Mouse (Mus musculus) ZHBTc4 (cell line): Measurements from ENCODE around the gene F13a1.

ENCODE experiments used
- DNase-seq: peaks from one replicate; pipeline ENCODE4 v3.0.0-alpha.2; 2011; ENCODE audit warnings: low read depth, low spot score

F13a1 gene

DNA sequence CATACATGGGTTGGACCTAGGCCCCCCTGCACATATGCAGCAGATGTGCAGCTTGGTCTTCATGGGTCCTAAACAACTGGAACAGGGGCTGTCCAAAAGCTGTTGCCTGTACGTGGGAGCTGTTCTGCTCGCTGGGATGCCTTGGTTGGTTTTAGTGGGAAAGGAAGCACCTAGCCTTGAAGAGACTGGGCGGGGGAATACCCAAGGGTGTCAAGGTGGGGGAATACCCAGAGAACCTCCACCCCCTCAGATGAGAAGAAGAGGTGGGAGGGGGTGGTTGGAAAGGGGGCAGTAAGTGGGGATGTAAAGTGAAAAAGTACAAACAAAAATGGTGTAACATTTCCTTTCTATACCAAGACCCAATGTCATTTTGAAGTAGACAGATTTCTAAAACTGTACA, 95.1 kb downstream of the F13a1 start:
- DNase-seq, result no peak

DNA sequence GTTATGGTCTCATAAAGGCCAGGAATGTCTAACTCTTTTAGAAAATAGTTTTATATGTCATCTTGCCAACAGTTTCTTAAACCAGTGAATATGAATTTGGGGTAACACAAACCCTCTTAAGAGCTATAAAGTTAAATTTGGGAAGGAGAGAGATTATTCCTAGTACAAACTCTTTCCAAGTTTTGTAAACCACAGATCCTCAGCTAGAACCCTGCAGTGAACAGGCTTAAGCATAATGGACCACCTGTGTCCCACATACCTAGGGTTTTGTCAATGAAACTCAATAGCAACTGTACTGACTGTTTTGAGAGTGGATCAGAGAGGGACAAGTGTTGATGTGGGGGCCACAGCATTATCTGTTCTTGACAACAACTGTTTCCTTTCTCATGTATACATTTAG, 96.4 kb downstream of the F13a1 start:
- no peak for DNase-seq

DNA sequence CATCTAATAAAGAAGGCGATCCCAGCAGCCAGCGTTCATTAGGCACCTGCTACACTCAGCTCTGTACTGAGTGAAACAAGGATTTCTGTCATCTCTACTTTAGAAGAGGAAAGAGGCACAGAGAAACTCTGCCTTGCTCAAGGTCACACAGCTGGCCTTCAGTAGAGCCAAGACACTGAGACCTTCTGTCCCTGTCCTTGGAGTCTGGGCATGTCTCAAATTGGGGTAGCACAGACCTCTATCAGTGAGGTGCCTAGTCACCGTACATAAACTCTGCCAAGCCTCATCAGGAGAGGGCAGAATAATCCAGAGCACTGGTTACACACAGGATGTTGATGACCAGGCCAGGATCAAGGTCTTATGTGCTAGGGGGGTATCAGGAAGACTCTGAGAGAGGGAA, 108.2 kb downstream of the F13a1 start:
- DNase-seq, result no peak

DNA sequence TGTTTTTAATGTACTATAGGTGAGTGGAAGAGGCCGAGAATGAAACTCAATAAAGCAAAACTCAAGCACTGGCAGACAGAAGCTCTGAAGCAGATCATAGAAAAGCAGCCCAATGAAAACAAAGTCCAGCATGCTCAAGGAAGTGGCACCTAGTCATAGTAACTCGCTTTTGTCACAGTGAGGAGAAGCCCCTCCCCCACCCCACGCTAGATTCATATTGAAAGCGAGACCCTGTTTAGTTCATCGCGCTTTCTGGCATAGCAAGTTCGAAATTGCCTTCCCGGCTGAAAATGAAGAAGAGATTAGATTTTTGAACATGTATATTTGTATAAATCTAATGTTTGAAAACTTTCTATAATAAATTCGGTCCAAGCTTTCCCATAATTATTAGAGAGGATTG, 118.0 kb downstream of the F13a1 start:
- DNase-seq, result no peak

DNA sequence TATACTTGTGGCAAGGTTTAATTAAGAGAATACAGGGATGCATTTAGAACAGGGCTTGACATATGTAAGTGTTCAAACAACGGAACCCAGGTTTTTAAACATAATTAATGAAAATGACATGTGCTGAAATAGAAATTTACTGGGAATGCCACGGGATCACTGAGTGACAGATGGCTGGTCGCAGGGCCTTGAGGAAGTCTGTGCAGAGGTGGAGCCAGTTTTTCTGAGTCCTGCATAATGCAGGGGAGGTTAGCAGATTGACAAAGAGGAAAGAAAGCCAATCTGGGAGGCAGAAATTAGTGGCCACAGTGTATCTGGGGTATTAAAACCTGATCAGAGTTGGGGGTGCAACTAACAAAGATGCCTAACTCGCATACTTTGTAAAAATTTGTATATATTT, 130.3 kb downstream of the F13a1 start:
- no peak for DNase-seq

DNA sequence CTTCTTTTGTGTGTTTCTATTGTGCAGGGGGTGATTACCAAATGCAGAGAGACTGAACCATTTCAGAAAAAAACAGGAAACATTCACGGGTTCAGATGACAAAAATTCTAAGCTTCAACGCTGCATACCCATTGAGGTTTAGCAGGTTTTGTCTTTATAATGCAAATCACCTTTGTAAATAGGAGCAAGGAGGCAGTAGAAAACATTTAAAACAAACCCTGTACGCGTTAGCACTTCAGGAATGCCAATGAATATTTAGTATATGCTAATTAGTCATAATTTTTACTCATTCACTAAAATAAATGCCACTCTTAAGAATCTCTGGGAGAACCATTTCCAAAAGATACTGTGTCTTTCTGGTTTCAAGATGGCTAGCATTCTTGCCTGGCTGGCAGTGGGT, 146.2 kb downstream of the F13a1 start:
- peak; percentile 3 for DNase-seq

DNA sequence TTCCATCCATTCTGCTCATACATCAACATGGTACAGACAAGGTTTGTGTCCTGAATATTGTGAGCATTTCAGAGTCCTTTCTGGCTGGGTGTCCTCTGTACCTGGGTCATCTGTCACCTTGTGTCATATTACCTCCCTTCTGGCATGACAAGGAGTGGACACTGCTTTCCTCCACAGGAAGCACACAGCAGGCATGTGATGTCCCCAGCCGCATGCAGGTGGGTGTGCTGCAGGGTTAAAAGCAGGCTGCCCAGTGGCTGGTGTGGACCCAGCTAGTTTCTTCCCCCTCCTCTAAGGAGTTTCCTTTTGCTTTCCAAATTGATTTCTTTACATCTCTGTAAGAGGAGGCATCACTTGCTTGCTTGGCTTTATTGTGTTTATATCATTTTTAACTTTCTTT, 146.6 kb downstream of the F13a1 start:
- DNase-seq, result no peak

DNA sequence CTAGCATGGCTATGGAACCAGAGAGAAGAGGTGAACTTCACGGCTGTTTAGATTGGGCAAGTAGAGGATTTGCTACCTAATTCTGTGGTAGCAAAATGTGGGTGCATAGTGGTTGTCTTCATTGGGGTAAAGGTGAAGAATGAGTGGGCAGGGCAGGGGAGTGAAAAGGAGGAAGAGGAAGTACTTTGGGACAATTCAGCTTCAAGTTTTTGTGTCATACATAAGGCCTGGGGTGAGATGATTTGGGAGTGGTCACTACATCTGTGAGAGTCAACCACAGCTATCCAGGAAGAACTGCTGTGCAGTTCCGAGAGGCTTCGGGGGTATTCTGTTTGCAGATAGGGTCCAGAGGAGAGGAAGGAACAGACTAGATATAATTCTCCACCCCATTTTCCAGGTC, 148.4 kb downstream of the F13a1 start:
- no peak for DNase-seq

DNA sequence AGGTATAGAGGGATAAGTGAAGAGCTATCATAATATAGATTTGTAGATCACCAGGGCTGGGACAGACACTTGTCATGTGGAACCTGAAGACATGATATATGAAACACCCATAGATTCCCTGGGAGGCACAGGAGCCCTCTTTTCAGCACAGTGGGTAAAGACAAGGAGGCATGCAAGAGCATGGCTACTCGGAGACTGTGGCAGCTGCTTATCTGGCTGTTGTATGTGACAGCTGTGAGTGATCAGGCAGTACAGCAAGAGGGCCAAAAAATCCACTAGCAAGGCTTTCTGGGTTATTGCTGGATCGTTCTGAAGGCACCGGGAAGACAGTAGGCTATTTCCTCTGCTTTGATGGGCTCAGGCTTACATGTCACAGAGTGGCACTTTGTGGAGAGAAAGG, 149.0 kb downstream of the F13a1 start:
- DNase-seq, result no peak

DNA sequence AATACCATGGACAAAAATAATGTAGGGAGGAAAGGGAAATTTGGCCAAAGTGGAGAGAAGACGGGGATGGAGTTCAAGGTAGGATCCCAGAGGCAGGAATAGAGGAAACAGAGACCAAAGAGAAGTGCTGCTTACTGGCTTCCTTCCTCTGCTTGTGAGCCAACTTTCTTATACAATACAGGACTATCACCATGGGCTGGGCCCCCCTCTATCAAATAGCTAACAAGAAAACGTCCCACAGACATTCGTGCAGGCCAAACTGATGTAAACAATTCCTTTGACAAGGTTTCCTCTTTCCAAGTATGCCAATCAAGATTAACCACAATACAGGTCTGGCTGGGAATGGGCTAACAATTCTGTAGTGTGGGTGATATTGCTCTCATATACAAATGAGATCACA, 154.0 kb downstream of the F13a1 start:
- no peak for DNase-seq

DNA sequence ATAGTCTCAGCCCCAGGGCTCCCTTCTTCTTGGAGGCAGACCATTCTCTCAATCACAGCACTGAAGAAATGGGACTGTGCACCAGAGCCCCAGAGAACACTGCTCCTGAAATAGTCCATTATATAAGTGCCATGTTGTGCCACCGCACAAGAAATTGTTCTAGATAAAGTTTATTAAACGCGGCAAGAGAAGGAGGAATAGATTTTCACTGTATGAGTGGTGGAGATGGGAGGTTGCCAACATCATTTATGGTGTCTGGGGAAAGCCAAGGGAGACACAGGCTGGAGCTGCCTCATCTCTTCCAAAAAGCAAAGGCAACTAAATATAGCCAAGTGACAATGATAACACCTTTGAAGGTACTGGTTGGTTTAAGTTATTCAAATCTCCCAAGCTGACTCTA, 156.3 kb downstream of the F13a1 start:
- no peak for DNase-seq

DNA sequence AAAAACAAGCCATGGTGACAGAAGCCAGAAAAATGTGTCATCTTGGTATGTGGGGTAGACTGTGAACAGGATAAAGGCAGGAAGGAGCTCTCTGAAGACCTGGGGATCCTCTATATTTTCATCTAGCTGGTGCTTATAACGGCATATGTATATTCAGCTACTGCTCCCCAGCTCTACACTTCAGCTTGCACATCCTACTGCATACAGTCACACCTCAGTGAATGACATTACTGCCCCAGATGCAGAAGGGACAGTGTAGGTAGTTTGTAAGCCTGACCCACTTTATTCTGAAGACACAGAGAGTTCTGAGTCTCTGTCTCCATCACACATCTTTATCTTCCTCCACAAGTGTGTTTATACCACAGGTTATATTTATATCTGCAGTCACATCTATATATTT, 157.8 kb downstream of the F13a1 start:
- DNase-seq, result no peak

DNA sequence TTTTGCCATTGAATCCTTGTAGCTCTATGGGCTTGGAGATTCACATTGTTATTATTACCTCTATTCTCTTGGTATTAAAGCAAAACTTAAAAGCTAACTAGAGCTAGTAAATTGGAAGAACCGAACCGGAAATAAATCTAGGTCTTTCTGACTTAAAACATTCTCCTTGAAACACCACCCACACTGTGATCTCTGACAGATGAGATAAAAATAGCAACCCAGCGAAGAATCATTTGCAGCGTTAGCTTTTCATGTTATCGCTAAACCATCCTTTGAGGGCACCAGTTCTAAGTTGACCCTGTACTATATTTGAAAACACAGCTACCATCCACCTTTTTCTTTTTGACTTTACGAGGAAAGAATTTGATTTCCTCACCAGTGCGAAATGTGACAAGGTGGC, 164.1 kb downstream of the F13a1 start:
- no peak for DNase-seq

DNA sequence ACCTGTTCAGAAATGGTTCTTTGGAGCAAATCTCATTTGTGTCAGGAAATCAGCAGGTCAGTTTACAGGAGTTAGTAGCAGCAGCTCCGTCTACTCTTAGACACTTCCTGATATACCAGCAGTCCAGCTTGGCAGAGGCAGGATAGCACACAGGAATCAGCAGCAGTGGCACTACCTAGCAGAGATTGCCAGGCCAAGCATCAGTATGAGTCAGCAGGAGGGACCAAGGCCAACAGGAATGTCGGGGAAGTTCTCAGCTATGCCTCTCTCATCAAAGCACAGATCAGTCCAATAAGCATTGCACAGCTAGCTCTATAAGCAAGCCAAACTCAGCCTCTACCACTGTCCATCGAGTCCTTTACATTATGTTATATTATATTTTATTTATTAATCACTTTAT, 210.9 kb downstream of the F13a1 start:
- DNase-seq, result no peak
